Mouse (Mus musculus): ENCODE data around the gene Myh10. TPM values are rescaled to one million over a fixed set of nuclear protein-coding genes. Genes with fewer than 3 reads are reported as not detected.

The Myh10 gene
- total and polyA plus RNA-seq, 3 experiments: 17.9 to 25.9 (median 25.6) TPM

- intact Hi-C loops (cut with DNase I): no loop called here
- no peaks in the 10 kb centered on the region for H3K36me3 ChIP-seq (ENCODE audit: control insufficient read depth, insufficient read depth, low read length)
- no peak overlapping the region for H3K27ac ChIP-seq
- TF ChIP-seq CTCF (IDR thresholded peaks at IDR 0.05) (no peak), EP300 (IDR thresholded peaks at IDR 0.05; ENCODE audit: insufficient read depth, low read depth, low read length) (no peak), POLR2A (IDR thresholded peaks at IDR 0.05; ENCODE audit: insufficient read depth, low read depth, low read length) (no peak)
- no peaks in the 10 kb centered on the region for H3K27me3 ChIP-seq (ENCODE audit: control insufficient read depth, insufficient read depth, low read length)
- WGBS: 88% methylated on average over 5 of the region's 5 CpGs
- no peak overlapping the region for H3K9ac ChIP-seq (ENCODE audit: low read depth, low read length)
- H3K79me2 ChIP-seq (replicated peaks; ENCODE audit: control insufficient read depth, insufficient read depth, low read length): no peaks in the 10 kb centered on the region
- DNase-seq: no peak
- no peak overlapping the region for H3K4me3 ChIP-seq
- peaks cover 1% of the 10 kb centered on the region; the same call in 1 of the 2 replicates for H3K4me1 ChIP-seq (ENCODE audit: control insufficient read depth, insufficient read depth, low read length)
These were observed 5.4 kb upstream of the Myh10 start for GRCm38 (mm10) chr11:68686001-68686400.

GRCm38 (mm10) chr11:68689304-68689703 lies 2.1 kb upstream of the Myh10 start:
- Histone ChIP-seq H3K4me1 (ENCODE audit: control insufficient read depth, insufficient read depth, low read length) (peaks cover 4% of the 10 kb centered on the region), H3K36me3 (ENCODE audit: control insufficient read depth, insufficient read depth, low read length) (peaks cover 3% of the 10 kb centered on the region; the same call in 1 of the 2 replicates), H3K27ac (no peak overlapping the region; the same call in 1 of the 2 replicates), H3K9ac (ENCODE audit: low read depth, low read length) (no peak overlapping the region), H3K79me2 (replicated peaks; ENCODE audit: control insufficient read depth, insufficient read depth, low read length) (no peaks in the 10 kb centered on the region; the same call in 1 of the 2 replicates), H3K4me3 (no peak overlapping the region), H3K27me3 (ENCODE audit: control insufficient read depth, insufficient read depth, low read length) (no peaks in the 10 kb centered on the region)
- 0 out of 2 replicates have a peak, but pooled peaks have one; percentile 14 for TF ChIP-seq EP300 (IDR thresholded peaks at IDR 0.05; ENCODE audit: insufficient read depth, low read depth, low read length)
- TF ChIP-seq CTCF (IDR thresholded peaks at IDR 0.05): no peak
- no peak for TF ChIP-seq POLR2A (IDR thresholded peaks at IDR 0.05; ENCODE audit: insufficient read depth, low read depth, low read length)
- intact Hi-C loops (cut with DNase I): no loop called here
- WGBS: 52% methylated on average over 1 of the region's 1 CpGs
- DNase-seq: no peak

- DNase-seq: no peak
- 33% methylated on average over 5 of the region's 5 CpGs for WGBS
- Histone ChIP-seq H3K79me2 (replicated peaks; ENCODE audit: control insufficient read depth, insufficient read depth, low read length) (no peaks in the 10 kb centered on the region; the same call in 1 of the 2 replicates), H3K27ac (peak overlapping the region; percentile 93), H3K27me3 (ENCODE audit: control insufficient read depth, insufficient read depth, low read length) (no peaks in the 10 kb centered on the region), H3K4me1 (ENCODE audit: control insufficient read depth, insufficient read depth, low read length) (peaks cover 4% of the 10 kb centered on the region), H3K9ac (ENCODE audit: low read depth, low read length) (no peak overlapping the region), H3K4me3 (no peak overlapping the region), H3K36me3 (ENCODE audit: control insufficient read depth, insufficient read depth, low read length) (peaks cover 3% of the 10 kb centered on the region; the same call in 1 of the 2 replicates)
- intact Hi-C loops (cut with DNase I): no loop called here
- TF ChIP-seq EP300 (IDR thresholded peaks at IDR 0.05; ENCODE audit: insufficient read depth, low read depth, low read length): no peak
- no peak for TF ChIP-seq CTCF (IDR thresholded peaks at IDR 0.05)
- no peak for TF ChIP-seq POLR2A (IDR thresholded peaks at IDR 0.05; ENCODE audit: insufficient read depth, low read depth, low read length)
These were observed 894 bp upstream of the Myh10 start for GRCm38 (mm10) chr11:68690465-68690864.

- Histone ChIP-seq H3K27me3 (ENCODE audit: control insufficient read depth, insufficient read depth, low read length) (no peaks in the 10 kb centered on the region), H3K9ac (ENCODE audit: low read depth, low read length) (peak overlapping the region; percentile 82), H3K4me3 (peak overlapping the region; percentile 86), H3K4me1 (ENCODE audit: control insufficient read depth, insufficient read depth, low read length) (peaks cover 4% of the 10 kb centered on the region), H3K79me2 (replicated peaks; ENCODE audit: control insufficient read depth, insufficient read depth, low read length) (no peaks in the 10 kb centered on the region; the same call in 1 of the 2 replicates), H3K27ac (peak overlapping the region; percentile 93), H3K36me3 (ENCODE audit: control insufficient read depth, insufficient read depth, low read length) (peaks cover 3% of the 10 kb centered on the region; the same call in 1 of the 2 replicates)
- DNase-seq: no peak
- intact Hi-C loops (cut with DNase I): no loop called here
- no peak for TF ChIP-seq EP300 (IDR thresholded peaks at IDR 0.05; ENCODE audit: insufficient read depth, low read depth, low read length)
- peak; percentile 11; the same call in 1 of the 2 replicates for TF ChIP-seq CTCF (IDR thresholded peaks at IDR 0.05)
- WGBS: under 1% methylated on average over 34 of the region's 34 CpGs
These were observed 792 bp downstream of the Myh10 start for GRCm38 (mm10) chr11:68692010-68692692.

GRCm38 (mm10) chr11:68692693-68693446 lies 1.5 kb downstream of the Myh10 start:
- H3K27ac ChIP-seq: peak overlapping the region; percentile 93
- peak; percentile 48 to 65 for DNase-seq
- H3K4me3 ChIP-seq: peak overlapping the region; percentile 86
- H3K4me1 ChIP-seq (ENCODE audit: control insufficient read depth, insufficient read depth, low read length): peaks cover 4% of the 10 kb centered on the region
- H3K27me3 ChIP-seq (ENCODE audit: control insufficient read depth, insufficient read depth, low read length): no peaks in the 10 kb centered on the region
- intact Hi-C loops (cut with DNase I): no loop called here
- TF ChIP-seq CTCF (IDR thresholded peaks at IDR 0.05) (no peak), EP300 (IDR thresholded peaks at IDR 0.05; ENCODE audit: insufficient read depth, low read depth, low read length) (no peak), POLR2A (IDR thresholded peaks at IDR 0.05; ENCODE audit: insufficient read depth, low read depth, low read length) (no peak)
- WGBS: 3% methylated on average over 43 of the region's 43 CpGs
- H3K36me3 ChIP-seq (ENCODE audit: control insufficient read depth, insufficient read depth, low read length): peaks cover 3% of the 10 kb centered on the region; the same call in 1 of the 2 replicates
- H3K79me2 ChIP-seq (replicated peaks; ENCODE audit: control insufficient read depth, insufficient read depth, low read length): peaks cover 2% of the 10 kb centered on the region; the same call in 1 of the 2 replicates
- H3K9ac ChIP-seq (ENCODE audit: low read depth, low read length): peak overlapping the region; percentile 82

Data from heart, adult 2 months (tissue).